Mouse (Mus musculus) left cerebral cortex, postnatal 4 days (tissue): ENCODE measurements at regions not wholly inside any gene's neighbourhood (a gene's known extent, or its start where the extent isn't known, plus 50 kb on each side); places are given as distances from the start of the nearest gene placed in this dataset.

ENCODE experiments used
- DNase-seq: peaks from one replicate; pipeline ENCODE4 v3.0.0-alpha.2; 2022
- intact Hi-C: fragments of 180-260 bp; cut with DNase I; formaldehyde crosslinking; loops from one replicate; pipeline ENCODE4 v1.15.1; 2025

- DNase-seq: no peak
- intact Hi-C loops: no loop called here
Measured at GRCm38 (mm10) chr17:84129204-84129603, 58.5 kb downstream of the Zfp36l2 start.

- intact Hi-C loops: no loop called here
- no peak for DNase-seq
Measured at GRCm38 (mm10) chr17:84128262-84128661, 59.5 kb downstream of the Zfp36l2 start.

GRCm38 (mm10) chr17:84126168-84126567 is 61.6 kb downstream of the Zfp36l2 start:
- intact Hi-C loops: no loop called here
- no peak for DNase-seq

GRCm38 (mm10) chr17:84123161-84123560 is 64.6 kb downstream of the Zfp36l2 start:
- no peak for DNase-seq
- intact Hi-C loops: no loop called here

- DNase-seq: no peak
- intact Hi-C loops: no loop called here
Measured at GRCm38 (mm10) chr17:84122486-84123131, 65.1 kb downstream of the Zfp36l2 start.

GRCm38 (mm10) chr17:84121291-84121690 is 66.5 kb downstream of the Zfp36l2 start:
- intact Hi-C loops: no loop called here

GRCm38 (mm10) chr17:84119221-84120017 is 68.3 kb downstream of the Zfp36l2 start:
- no peak for DNase-seq
- intact Hi-C loops: no loop called here

More at GRCm38 (mm10) chr17:84121291-84121690, 66.5 kb downstream of the Zfp36l2 start:
- no peak for DNase-seq

GRCm38 (mm10) chr17:84118781-84119180 is 69.0 kb downstream of the Zfp36l2 start:
- intact Hi-C loops: no loop called here
- no peak for DNase-seq

- intact Hi-C loops: no loop called here
- no peak for DNase-seq
Measured at GRCm38 (mm10) chr17:84118271-84118670, 69.5 kb downstream of the Zfp36l2 start.

- no peak for DNase-seq
- intact Hi-C loops: no loop called here
Measured at GRCm38 (mm10) chr17:84117756-84118155, 70.0 kb downstream of the Zfp36l2 start.

- DNase-seq: no peak
- intact Hi-C loops: no loop called here
Measured at GRCm38 (mm10) chr17:84116340-84117279, 71.1 kb downstream of the Zfp36l2 start.

GRCm38 (mm10) chr17:84115957-84116339 is 71.8 kb downstream of the Zfp36l2 start:
- intact Hi-C loops: no loop called here
- DNase-seq: no peak

GRCm38 (mm10) chr17:84115133-84115532 is 72.6 kb downstream of the Zfp36l2 start:
- intact Hi-C loops: no loop called here
- DNase-seq: no peak

GRCm38 (mm10) chr17:84114279-84114994 is 73.3 kb downstream of the Zfp36l2 start:
- intact Hi-C loops: no loop called here
- no peak for DNase-seq

- intact Hi-C loops: no loop called here
- peak; percentile 69 for DNase-seq
Measured at GRCm38 (mm10) chr17:84113608-84114278, 74.0 kb downstream of the Zfp36l2 start.

- DNase-seq: no peak
- intact Hi-C loops: no loop called here
Measured at GRCm38 (mm10) chr17:84112411-84113031, 75.2 kb downstream of the Zfp36l2 start.

- intact Hi-C loops: no loop called here
- no peak for DNase-seq
Measured at GRCm38 (mm10) chr17:84111787-84112370, 75.9 kb downstream of the Zfp36l2 start.

- no peak for DNase-seq
- intact Hi-C loops: no loop called here
Measured at GRCm38 (mm10) chr17:84110945-84111344, 76.8 kb downstream of the Zfp36l2 start.
